In the genomic region with DNA sequence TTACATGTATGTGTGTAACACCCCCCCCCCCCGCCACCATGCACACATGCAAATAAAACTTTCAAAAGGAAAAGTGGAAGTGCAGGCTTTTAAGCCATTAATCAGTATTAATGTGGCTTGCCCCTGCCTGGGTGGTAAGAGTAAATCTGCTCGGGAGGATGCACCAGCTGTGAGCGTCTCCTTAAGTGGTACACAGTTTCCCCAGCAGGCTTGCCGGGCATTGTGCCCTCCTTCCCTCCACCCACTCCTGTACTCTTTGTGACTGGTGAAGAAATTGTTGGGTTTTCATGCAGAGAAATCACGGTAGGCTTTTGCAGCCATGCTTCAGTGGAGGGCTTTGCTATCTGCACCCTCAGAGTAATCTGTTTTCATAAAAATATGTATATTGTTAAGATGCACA, we compare ENCODE assay signal across 19 mouse cellular contexts. TPM values are rescaled to one million over a fixed set of nuclear protein-coding genes. Genes with fewer than 3 reads are reported as not detected.
DNase-seq lines count a peak whose midpoint lies in the region.
"Had no signal": no experiment of that assay in that cellular context is flagged by ENCODE, and none has a peak within 500 bp of the region (broad histone marks: within the 10 kb centered on the region; RNA-seq: fewer than 3 reads in every experiment).

No protein-coding gene starts in this region.

- peak; percentile 33 to 64 for DNase-seq in left cerebral cortex, adult 18-20 months (ENCODE audit: low spot score in 2 of 2)
- no peak for DNase-seq in left cerebral cortex, postnatal 10 days (ENCODE audit: extremely low spot score in 1 of 2, low spot score in 2 of 2)
- DNase-seq in frontal cortex, adult 2 months (ENCODE audit: extremely low spot score in 1 of 2, low spot score in 1 of 2): peak; percentile 9 to 50
- DNase-seq in layer of hippocampus, adult 9-11 months: peak; percentile 52
- peak; percentile 24 to 27 for DNase-seq in right cerebral cortex, postnatal 36 days (ENCODE audit: low spot score in 2 of 2)
- no peak for DNase-seq in cerebellum, adult 11 months
- no peak for DNase-seq in lung, adult 18-20 months
- DNase-seq: adrenal gland, postnatal 36 days; cerebellum, adult 11-12 months; cerebellum, postnatal 14 days; gastrocnemius, postnatal 14 days; heart, adult 11 months; heart, postnatal 10 days; kidney, adult 9 months; kidney, postnatal 36 days; lung, adult 2 months; lung, postnatal 14 days had no signal

- intact Hi-C loops in left cerebral cortex, postnatal 10 days (cut with DNase I): no loop called here

RNA-seq across cellular contexts. Expression of a gene that starts 54.3 kb away (rescaled TPM):
- 10 to 100 TPM; 72.3 to 99.1 TPM for total RNA-seq in left cerebral cortex, adult 18-20 months (2021)
- total RNA-seq in left cerebral cortex, postnatal 10 days (2021): 100 to 1,000 TPM; 141 to 168 TPM
- 64.1 and 74.4 TPM in 2 replicates for polyA plus RNA-seq in frontal cortex, adult 2 months (2012; rRNA removed)
- total RNA-seq: megakaryocyte progenitor cell, adult 5-6 weeks had no signal
- polyA plus RNA-seq: CD4-positive, CD25-positive, alpha-beta regulatory T cell, adult 4 months had no signal

Comparison
In these comparisons a context has a peak if more than half of its experiments do, and no peak if none do; other contexts are left out.
1. DNase-seq: peak in left cerebral cortex, adult 18-20 months (2 of 2), frontal cortex, adult 2 months (2 of 2), layer of hippocampus, adult 9-11 months (single experiment) and right cerebral cortex, postnatal 36 days (2 of 2); none in left cerebral cortex, postnatal 10 days (0 of 2), cerebellum, adult 11 months (single experiment) and lung, adult 18-20 months (0 of 2).